Mouse (Mus musculus): ENCODE measurements around the gene Kctd14.
A peak's percentile ranks its signal among the peaks of the same experiment; 100 is the strongest.
"Not testable (repeated sequence)": the region's sequence is repeated elsewhere in the genome, so short reads cannot be mapped to it uniquely, and the experiment has no call there.

The Kctd14 gene

GRCm38 (mm10) chr7:97451023-97451422 is at the start of gene Kctd14:
Gene Kctd14, plus strand, starts transcription at chr7:97451323.
- DNase-seq = not testable (repeated sequence)

DNA sequence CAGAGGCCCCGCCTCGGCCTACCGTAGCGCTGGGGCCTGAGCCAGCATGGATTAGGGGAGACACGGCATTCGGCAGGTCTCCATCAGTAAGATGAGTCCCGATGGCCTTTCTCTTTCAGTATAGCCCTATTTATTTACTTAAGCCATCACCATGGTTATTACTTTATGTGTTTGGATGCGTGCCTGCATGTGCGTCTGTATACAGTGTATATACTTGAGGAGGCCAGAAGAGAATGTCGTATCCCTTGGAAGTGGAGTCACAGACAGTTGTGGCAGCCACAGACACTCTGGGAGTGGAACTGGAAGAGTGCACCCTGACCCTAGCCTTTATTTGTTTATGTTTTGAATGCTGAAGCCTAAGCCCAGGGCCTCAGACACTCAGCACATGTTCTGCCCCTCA is 44.0 kb upstream of the Kctd14 start:
- DNase-seq = no peak

- DNase-seq = no peak
Measured at GRCm38 (mm10) chr7:97411106-97411505, 40.0 kb upstream of the Kctd14 start.

DNA sequence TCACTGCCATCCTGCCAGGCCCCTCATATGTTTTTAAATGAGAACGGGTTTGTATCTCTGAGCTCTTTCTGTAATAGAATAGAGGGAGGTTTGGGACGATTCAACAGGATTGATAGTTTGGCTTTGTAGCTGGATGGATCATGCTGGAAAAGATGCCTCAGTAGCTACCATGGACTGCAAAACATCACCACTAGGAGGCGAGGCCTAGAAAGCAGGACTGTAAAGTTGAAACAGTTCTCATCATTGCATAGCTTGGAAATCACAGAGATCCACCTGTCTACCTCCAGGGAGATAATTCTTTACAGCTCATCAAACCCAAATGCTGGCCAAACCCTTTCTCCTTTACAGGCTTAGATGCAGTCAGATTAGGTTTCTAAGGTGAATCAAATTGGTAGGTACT is 39.5 kb upstream of the Kctd14 start:
- DNase-seq = no peak

- DNase-seq = no peak
Measured at GRCm38 (mm10) chr7:97413981-97414380, 37.1 kb upstream of the Kctd14 start.

GRCm38 (mm10) chr7:97414426-97414825 is 36.7 kb upstream of the Kctd14 start:
- DNase-seq = no peak

GRCm38 (mm10) chr7:97414915-97415687 is 36.0 kb upstream of the Kctd14 start:
- no peak for DNase-seq

DNA sequence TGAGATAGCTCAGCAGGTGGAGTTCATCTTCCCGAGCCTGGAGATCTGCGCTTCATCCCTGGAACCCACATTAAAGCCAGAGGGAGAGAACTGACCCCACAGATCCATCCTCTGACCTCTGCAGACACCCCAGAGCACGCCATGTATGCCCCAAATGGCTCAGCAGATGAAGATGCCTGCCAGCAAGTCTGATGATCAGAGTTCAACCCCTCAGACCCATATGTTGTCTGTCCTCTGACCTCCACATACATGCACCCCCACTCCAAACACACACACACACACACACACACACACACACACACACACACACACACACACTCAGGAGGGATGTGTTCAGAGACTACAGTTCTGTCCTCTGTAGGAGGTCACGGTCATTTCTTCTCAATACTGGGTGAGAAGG is 34.6 kb upstream of the Kctd14 start:
- no peak for DNase-seq

DNA sequence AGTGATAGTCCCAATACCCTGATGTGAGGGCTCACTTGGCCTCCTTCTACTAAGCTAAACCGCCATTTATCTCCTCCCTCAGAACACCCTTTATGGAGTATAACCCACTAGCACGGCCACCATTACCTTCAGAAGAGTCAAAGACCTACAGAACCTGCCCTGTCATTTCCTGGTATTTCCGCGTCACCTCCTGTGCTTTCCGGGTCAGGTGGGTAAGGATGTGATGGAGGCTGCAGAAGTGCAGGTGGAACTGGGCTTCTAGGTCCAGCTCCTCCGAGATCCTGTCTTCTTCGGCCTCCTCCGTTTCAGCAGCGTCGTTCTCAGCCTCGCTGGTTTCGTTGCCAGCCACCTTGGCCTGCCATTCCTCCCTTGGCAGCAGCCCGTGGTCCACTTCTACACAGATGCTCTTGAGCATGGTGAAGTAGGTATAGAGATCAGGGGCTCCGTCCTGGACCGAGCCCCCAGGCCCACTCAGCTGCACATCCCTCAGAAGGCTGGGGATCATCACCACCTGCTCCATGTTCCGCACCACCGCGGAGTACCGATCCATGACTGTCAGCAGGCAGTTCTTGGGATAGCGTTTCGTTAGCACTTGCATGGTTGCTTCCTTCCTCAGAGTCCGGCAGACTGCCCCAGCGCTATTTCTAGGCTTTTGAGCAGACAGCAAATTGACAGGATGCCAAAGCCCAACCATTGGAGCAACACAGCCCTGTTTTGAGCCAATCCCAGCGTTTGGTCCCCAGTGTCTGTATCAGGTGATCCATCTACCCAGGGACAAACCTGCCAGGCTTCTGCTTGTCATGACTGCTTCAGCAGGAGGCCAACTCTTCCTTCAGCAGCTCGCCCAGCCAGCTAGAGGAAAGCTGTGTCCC is 34.0 kb upstream of the Kctd14 start, which contains the start of gene Thrsp:
Thrsp (minus strand) TSS at position 825 of the 872 bp plus-strand sequence.
- DNase-seq = peak; percentile 60

GRCm38 (mm10) chr7:97418717-97419116 is 32.4 kb upstream of the Kctd14 start:
- DNase-seq = no peak

- no peak for DNase-seq
Measured at GRCm38 (mm10) chr7:97419163-97419562, 32.0 kb upstream of the Kctd14 start.

DNA sequence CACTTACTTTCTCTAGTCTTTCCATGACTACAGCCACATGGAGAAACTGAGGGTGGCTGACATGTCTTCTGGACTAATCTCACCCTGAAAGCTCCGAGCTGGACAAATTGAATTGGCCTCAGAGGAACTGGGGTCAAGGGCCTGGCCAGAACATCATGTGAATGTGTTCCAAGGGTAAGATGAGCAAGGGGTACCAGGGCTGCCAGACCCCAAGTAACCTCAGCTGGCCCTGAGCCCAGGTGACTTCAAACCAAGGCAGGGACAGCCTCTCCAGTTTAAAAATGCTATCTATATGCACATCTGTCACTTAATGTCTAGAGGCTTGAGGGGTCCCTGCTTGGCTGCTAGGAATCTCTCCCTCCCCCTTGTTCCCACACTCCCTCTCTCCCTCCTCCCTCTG is 30.7 kb upstream of the Kctd14 start:
- no peak for DNase-seq

DNA sequence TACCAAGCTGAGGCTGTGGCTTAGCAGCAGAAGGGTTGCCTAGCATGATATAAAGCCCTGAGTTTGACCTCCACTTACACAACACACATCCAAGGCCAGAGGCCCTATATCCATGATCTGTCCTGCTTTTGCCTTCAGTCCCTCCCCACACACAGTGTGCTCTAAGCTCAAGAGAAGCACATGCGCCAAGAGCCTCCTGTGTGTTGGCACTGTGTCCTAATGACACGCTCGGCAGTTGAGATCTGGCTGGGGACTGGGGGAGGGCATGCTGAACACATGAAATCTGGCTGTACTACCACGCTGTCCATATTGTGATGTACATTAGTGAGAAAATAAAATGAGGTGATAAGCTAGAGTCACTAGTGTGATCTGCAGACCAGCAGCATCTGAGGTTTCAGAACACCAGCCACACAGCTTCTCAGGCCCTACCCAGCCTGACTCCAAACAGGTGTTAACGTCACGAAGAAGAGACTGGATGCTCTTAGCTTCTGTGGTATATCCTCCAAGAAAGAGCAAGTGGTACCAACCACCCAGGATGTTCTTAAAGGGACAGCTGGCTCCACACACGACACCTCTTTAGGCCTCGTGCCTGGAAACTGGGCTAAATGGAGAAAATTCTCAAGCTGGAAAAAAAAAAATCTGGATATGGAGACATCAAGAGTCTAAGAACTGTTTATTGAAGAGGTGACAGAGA is 30.0 kb upstream of the Kctd14 start:
- DNase-seq = no peak

GRCm38 (mm10) chr7:97423754-97424153 is 27.4 kb upstream of the Kctd14 start:
- DNase-seq = no peak

GRCm38 (mm10) chr7:97424621-97425245 is 26.4 kb upstream of the Kctd14 start:
- DNase-seq = peak; percentile 86

- no peak for DNase-seq
Measured at GRCm38 (mm10) chr7:97426566-97426965, 24.6 kb upstream of the Kctd14 start.

DNA sequence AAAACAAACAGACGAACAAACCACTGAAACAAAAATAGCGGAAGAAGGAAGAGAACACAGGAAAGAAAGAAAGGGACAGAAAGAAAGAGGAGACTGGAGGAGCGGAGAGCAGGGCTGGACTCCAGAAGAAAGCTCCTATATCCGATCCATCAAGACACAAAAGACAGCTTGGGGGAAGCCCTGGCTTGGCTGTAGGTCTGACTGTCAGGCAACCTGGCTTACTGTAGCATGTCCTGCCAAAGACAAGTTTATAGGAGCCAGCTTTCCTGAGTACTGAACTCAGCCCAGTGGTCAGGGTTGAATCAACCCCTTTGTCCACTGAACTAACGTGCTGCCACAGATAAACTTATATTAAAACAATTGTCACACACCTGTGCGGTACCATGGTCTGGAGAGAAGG is 23.8 kb upstream of the Kctd14 start:
- no peak for DNase-seq

DNA sequence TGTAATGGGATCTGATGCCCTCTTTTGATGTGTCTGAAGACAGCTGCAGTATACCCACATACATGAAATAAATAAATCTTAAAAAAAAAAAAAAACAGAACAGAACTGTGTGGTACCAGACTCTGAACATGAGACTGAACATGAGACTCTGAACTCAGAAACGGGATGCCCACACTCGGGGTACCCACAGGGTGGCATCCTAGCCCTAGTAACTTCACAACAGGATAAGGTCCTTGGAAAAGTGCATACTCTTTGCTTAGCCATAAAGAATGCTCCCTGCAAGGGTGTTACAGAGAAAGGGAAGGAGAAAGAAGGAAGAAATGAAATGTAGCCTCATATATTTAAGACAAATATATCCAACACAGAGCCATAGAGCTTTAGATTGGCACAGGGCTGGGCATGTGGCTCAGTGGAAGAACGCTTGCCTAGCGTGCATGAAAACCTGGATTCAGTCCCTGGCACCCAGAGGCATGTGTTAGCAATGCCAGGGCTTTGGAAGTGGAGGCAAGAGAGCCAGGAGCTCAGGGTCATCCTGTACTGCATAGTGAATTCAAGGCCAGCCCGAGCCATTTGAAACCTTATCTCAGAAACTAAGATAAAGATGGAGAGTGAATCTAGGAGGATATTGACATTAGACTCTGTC is 23.2 kb upstream of the Kctd14 start:
- no peak for DNase-seq

DNA sequence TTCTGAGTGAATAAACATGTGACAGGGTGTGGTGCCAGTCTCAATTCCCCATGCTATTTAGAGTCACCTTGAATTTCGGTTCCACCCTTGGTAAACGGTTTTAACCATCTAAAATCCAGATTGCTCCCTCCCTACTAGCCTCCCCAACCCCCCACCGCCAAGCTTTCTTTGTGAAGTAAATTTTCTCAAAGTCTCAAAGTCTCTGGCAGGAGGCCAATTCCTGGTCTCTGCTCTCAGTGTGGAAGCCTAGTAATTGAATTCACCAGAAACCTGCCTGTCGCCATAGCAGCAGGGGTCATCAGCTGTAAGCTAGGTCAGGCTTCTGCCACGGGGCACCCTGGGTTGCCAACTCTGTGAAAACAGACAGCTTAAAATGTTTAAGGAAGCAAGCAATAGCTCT is 21.4 kb upstream of the Kctd14 start:
- peak; percentile 88 for DNase-seq

GRCm38 (mm10) chr7:97433517-97433916 is 17.6 kb upstream of the Kctd14 start:
- not testable (repeated sequence) for DNase-seq

DNA sequence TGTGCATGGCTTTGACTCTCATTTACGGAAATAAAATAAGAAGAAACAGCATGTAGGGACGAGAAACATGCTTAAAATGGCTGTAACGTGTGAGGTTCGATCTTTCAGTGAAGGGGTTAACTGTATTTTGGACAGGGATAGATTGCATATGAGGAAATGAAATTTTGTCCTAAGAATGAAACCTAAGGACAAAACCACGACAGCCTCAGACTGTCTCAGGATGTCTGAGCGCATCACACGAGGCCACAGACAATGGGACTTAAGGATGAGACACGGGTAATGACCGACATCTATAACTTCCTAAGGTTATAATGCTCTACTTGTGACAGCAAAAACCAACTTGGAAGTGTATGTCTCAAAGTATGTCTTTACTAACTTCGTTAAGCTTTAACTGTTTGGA is 16.6 kb upstream of the Kctd14 start:
- DNase-seq = no peak

DNA sequence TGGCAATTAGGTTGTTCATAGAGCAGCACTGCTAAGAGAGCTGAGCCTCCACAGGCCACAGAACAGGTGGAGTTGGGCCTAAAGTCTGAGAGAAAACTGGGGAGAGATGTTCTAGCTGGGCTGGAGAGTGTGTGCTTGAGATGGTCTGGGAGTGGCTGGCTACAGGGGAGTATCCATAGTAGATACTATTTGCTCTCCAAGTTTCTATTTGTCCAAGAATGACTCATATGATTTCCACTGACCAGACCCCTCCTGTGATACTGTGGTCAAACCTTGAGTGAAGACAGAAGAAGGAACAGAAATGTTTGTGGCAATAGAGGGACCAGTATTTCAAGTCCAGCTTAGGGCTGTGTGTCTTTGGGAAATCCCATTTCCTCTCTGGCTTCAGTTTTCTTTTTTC is 12.1 kb upstream of the Kctd14 start:
- DNase-seq = no peak

Measured in retina, postnatal 1 day (tissue).